In genomic region chr1:152258258-152258657, GRCm38 (mm10) we compare ENCODE assay signal across 20 mouse cellular contexts.
DNase-seq lines count a peak whose midpoint lies in the region; ATAC-seq and TF ChIP-seq lines count a peak whose summit lies in the region.
"Had no signal": no experiment of that assay in that cellular context is flagged by ENCODE, and none has a peak within 500 bp of the region (broad histone marks: within the 10 kb centered on the region; RNA-seq: fewer than 3 reads in every experiment).

No protein-coding gene starts in this region.

- DNase-seq in cerebellum, postnatal 10 days, result peak; percentile 20 to 26
- no peak for DNase-seq in cerebellum, adult 11-12 months
- DNase-seq in hindbrain, embryonic 11.5 days (ENCODE audit: low spot score), result peak; percentile 12
- DNase-seq in midbrain, embryonic 11.5 days (ENCODE audit: low spot score, missing footprints), result peak; percentile 82
- DNase-seq in midbrain, postnatal 0 days (ENCODE audit: low spot score), result no peak
- DNase-seq: adrenal gland, postnatal 10 days; B cell, adult 2 months; cerebellum, adult 18-20 months; cerebellum, adult 9-11 months; gastrocnemius, postnatal 10 days; heart, postnatal 36 days had no signal

- no peak overlapping the region for H3K9ac ChIP-seq in hindbrain, embryonic 11.5 days (ENCODE audit: low read depth, low read length)
- H3K9ac ChIP-seq in hindbrain, embryonic 13.5 days, result no peak overlapping the region
- no peak overlapping the region for H3K9ac ChIP-seq in midbrain, embryonic 11.5 days (ENCODE audit: low read length)
- H3K9ac ChIP-seq in midbrain, postnatal 0 days (replicated peaks; ENCODE audit: low read length, poor library complexity, severe bottlenecking), result no peak overlapping the region
- no peak overlapping the region for H3K9ac ChIP-seq in midbrain, embryonic 15.5 days
- H3K9ac ChIP-seq: embryonic facial prominence, embryonic 13.5 days; forebrain, embryonic 12.5 days; heart, embryonic 12.5 days had no signal

- no peaks in the 10 kb centered on the region for H3K4me1 ChIP-seq in hindbrain, embryonic 11.5 days (replicated peaks; ENCODE audit: control insufficient read depth, insufficient read depth, low read length)
- H3K4me1 ChIP-seq in hindbrain, embryonic 13.5 days (replicated peaks), result peaks cover 10% of the 10 kb centered on the region
- H3K4me1 ChIP-seq in midbrain, embryonic 11.5 days (ENCODE audit: control insufficient read depth, insufficient read depth, low read length), result no peaks in the 10 kb centered on the region
- no peaks in the 10 kb centered on the region for H3K4me1 ChIP-seq in midbrain, postnatal 0 days (ENCODE audit: insufficient read depth, low read length)
- H3K4me1 ChIP-seq in midbrain, embryonic 15.5 days, result no peaks in the 10 kb centered on the region
- H3K4me1 ChIP-seq: heart, embryonic 12.5 days had no signal

- H3K9me3 ChIP-seq in hindbrain, embryonic 11.5 days (ENCODE audit: control insufficient read depth, low read length), result no peaks in the 10 kb centered on the region
- no peaks in the 10 kb centered on the region for H3K9me3 ChIP-seq in hindbrain, embryonic 13.5 days
- no peaks in the 10 kb centered on the region for H3K9me3 ChIP-seq in midbrain, embryonic 11.5 days (ENCODE audit: control insufficient read depth, low read length)
- H3K9me3 ChIP-seq in midbrain, postnatal 0 days (ENCODE audit: low read length), result no peaks in the 10 kb centered on the region
- no peaks in the 10 kb centered on the region for H3K9me3 ChIP-seq in midbrain, embryonic 15.5 days
- H3K9me3 ChIP-seq: embryonic facial prominence, embryonic 13.5 days; forebrain, embryonic 12.5 days; heart, embryonic 12.5 days had no signal

- no peaks in the 10 kb centered on the region for H3K36me3 ChIP-seq in hindbrain, embryonic 11.5 days (ENCODE audit: control insufficient read depth, insufficient read depth, low read length)
- no peaks in the 10 kb centered on the region for H3K36me3 ChIP-seq in hindbrain, embryonic 13.5 days
- no peaks in the 10 kb centered on the region for H3K36me3 ChIP-seq in midbrain, embryonic 11.5 days (ENCODE audit: control insufficient read depth, insufficient read depth, low read length)
- H3K36me3 ChIP-seq in midbrain, postnatal 0 days (ENCODE audit: insufficient read depth, low read length), result no peaks in the 10 kb centered on the region
- H3K36me3 ChIP-seq in midbrain, embryonic 15.5 days (replicated peaks), result no peaks in the 10 kb centered on the region
- H3K36me3 ChIP-seq: embryonic facial prominence, embryonic 13.5 days; forebrain, embryonic 12.5 days; G1E; heart, embryonic 12.5 days had no signal

- no peak overlapping the region for H3K27ac ChIP-seq in hindbrain, embryonic 11.5 days (ENCODE audit: low read depth, low read length)
- no peak overlapping the region for H3K27ac ChIP-seq in hindbrain, embryonic 13.5 days
- no peak overlapping the region for H3K27ac ChIP-seq in midbrain, embryonic 11.5 days (ENCODE audit: low read depth, low read length)
- no peak overlapping the region for H3K27ac ChIP-seq in midbrain, postnatal 0 days (ENCODE audit: low read depth, low read length)
- H3K27ac ChIP-seq in midbrain, embryonic 15.5 days, result no peak overlapping the region
- H3K27ac ChIP-seq: embryonic facial prominence, embryonic 13.5 days; forebrain, embryonic 12.5 days had no signal

- H3K27me3 ChIP-seq in hindbrain, embryonic 11.5 days (ENCODE audit: control insufficient read depth, insufficient read depth, low read length), result no peaks in the 10 kb centered on the region
- H3K27me3 ChIP-seq in hindbrain, embryonic 13.5 days, result no peaks in the 10 kb centered on the region
- H3K27me3 ChIP-seq in midbrain, embryonic 11.5 days (ENCODE audit: control insufficient read depth, insufficient read depth, low read length), result no peaks in the 10 kb centered on the region
- no peaks in the 10 kb centered on the region for H3K27me3 ChIP-seq in midbrain, postnatal 0 days (ENCODE audit: insufficient read depth, low read length)
- no peaks in the 10 kb centered on the region for H3K27me3 ChIP-seq in midbrain, embryonic 15.5 days (replicated peaks)
- H3K27me3 ChIP-seq: embryonic facial prominence, embryonic 13.5 days; forebrain, embryonic 12.5 days had no signal

- TF ChIP-seq CTCF in midbrain, postnatal 0 days (IDR thresholded peaks at IDR 0.05), result no peak

- peak; percentile 37; the same call in 1 of the 2 replicates for ATAC-seq in hindbrain, embryonic 11.5 days (ENCODE audit: low FRiP score)
- ATAC-seq in hindbrain, embryonic 13.5 days (ENCODE audit: low FRiP score), result no peak
- ATAC-seq in midbrain, embryonic 11.5 days (ENCODE audit: low FRiP score), result no peak
- no peak for ATAC-seq in midbrain, postnatal 0 days (ENCODE audit: low FRiP score)
- ATAC-seq in midbrain, embryonic 15.5 days (replicated peaks), result 0 out of 2 replicates have a peak, but pooled peaks have one; percentile 24
- ATAC-seq: CD4-positive, CD25-positive, alpha-beta regulatory T cell, adult 4 months; forebrain, embryonic 16.5 days; hindbrain, embryonic 16.5 days had no signal

- no peak overlapping the region for H3K4me3 ChIP-seq in hindbrain, embryonic 11.5 days (ENCODE audit: low read depth, low read length)
- H3K4me3 ChIP-seq in hindbrain, embryonic 13.5 days, result no peak overlapping the region
- no peak overlapping the region for H3K4me3 ChIP-seq in midbrain, embryonic 11.5 days (ENCODE audit: low read depth, low read length)
- no peak overlapping the region for H3K4me3 ChIP-seq in midbrain, postnatal 0 days (ENCODE audit: low read depth, low read length)
- no peak overlapping the region for H3K4me3 ChIP-seq in midbrain, embryonic 15.5 days
- H3K4me3 ChIP-seq: embryonic facial prominence, embryonic 13.5 days; forebrain, embryonic 12.5 days; heart, embryonic 12.5 days had no signal

- WGBS in hindbrain, embryonic 11.5 days, result 49% methylated on average over 12 of the region's 12 CpGs
- WGBS in hindbrain, embryonic 13.5 days, result 32% methylated on average over 12 of the region's 12 CpGs
- 71% methylated on average over 12 of the region's 12 CpGs for WGBS in midbrain, embryonic 11.5 days
- 30% methylated on average over 12 of the region's 12 CpGs for WGBS in midbrain, postnatal 0 days
- WGBS in midbrain, embryonic 15.5 days, result 34% methylated on average over 12 of the region's 12 CpGs

- H3K4me2 ChIP-seq in hindbrain, embryonic 11.5 days (replicated peaks; ENCODE audit: low read depth, low read length), result no peak overlapping the region
- H3K4me2 ChIP-seq in hindbrain, embryonic 13.5 days, result no peak overlapping the region
- H3K4me2 ChIP-seq in midbrain, embryonic 11.5 days, result no peak overlapping the region
- no peak overlapping the region for H3K4me2 ChIP-seq in midbrain, postnatal 0 days (ENCODE audit: low read depth, low read length, poor library complexity, severe bottlenecking)
- H3K4me2 ChIP-seq in midbrain, embryonic 15.5 days, result no peak overlapping the region
- H3K4me2 ChIP-seq: embryonic facial prominence, embryonic 13.5 days; forebrain, embryonic 12.5 days; heart, embryonic 12.5 days had no signal

Comparison
In these comparisons a context has a peak if more than half of its experiments do, and no peak if none do; other contexts are left out.
1. DNase-seq: peak in cerebellum, postnatal 10 days (2 of 2), hindbrain, embryonic 11.5 days (single experiment) and midbrain, embryonic 11.5 days (single experiment); none in cerebellum, adult 11-12 months (single experiment) and midbrain, postnatal 0 days (single experiment).
2. ATAC-seq: peak in hindbrain, embryonic 11.5 days (single experiment) and midbrain, embryonic 15.5 days (single experiment); none in hindbrain, embryonic 13.5 days (single experiment), midbrain, embryonic 11.5 days (single experiment) and midbrain, postnatal 0 days (single experiment).